Mouse (Mus musculus): ENCODE measurements around the gene Prcd. TPM values are rescaled to one million over a fixed set of nuclear protein-coding genes. Genes with fewer than 3 reads are reported as not detected.

The Prcd gene
- polyA plus RNA-seq (2015; fragmentation: Nextera tagmentation; extraction: Ambion mirVana): 0.56 and 0.72 TPM in 2 replicates

GRCm38 (mm10) chr11:116653234-116653633 is at the start of gene Prcd:
Gene Prcd, plus strand, starts transcription at chr11:116653534.

DNA sequence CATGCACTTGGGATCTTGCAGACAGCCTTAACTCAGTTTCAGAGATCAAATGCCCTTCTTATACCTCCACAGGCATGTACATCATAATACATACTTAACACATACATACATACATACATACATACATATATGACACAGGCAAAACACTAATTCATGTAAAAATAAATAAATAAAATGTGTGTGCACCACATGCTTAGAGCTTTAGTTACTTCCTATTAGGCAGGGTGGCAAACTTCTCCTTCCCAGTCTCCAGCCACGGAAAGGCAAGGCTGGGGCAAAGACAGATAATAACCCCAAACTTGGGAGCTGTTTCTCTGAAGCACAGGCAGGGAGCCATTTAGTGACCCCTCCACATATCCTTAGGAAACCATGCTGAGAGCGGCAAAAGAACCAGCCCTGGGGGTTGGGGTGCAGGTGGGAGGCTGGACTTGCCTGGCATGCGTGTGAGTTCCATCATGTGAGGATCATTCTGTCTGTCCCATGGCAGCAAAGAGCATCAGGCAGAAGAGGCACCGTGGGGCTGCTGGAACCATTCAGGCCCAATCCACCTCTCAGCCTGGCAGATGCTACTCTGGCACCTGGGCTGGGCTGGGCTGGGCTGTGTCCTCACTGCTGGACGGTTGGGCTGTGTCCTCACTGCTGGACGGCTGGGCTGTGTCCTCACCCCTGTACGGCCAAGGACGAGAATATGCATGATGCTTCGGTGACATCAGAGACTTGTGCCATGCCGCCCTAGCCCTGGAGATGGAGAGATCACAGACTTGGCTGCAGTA is 26.8 kb upstream of the Prcd start, which contains the start of gene Rhbdf2:
Gene Rhbdf2, minus strand, starts transcription at position 721 of the 773 bp plus-strand sequence.

DNA sequence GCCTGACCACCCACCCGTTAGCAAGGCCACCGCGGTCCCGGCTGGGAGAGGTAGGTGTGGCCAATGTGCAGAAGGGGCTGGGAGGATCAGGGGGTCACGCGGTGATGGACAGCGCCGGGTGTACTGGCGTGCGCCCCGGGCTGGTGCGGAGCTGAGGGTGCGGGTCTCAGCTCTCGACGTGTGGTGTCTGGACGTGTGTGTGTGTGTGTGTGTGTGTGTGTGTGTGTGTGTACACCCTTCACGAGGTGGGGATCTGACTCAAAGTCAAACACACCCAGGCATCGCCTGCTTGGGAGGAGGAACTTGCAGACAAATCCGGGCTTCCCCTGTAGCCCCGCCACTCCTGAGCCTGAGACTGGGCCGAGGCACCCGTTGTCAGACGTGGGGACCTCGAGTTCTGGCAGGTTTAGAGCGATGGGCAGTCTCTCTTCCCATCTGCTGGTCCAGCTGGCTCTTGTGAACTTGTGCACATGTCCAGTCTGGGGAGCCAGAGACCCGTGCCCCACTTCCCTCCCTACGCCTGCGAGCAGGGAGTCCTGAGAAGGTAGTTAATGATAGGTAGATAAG is 1.0 kb downstream of the Prcd start, which contains the start of gene Cygb:
Gene Cygb, minus strand, starts transcription at position 59 of the 567 bp plus-strand sequence.

Other genes with a start within 250 kb of the Prcd start
- 2.4 and 3.9 TPM in 2 replicates for gene Rnf157, start 240.5 kb upstream of the Prcd start, polyA plus RNA-seq (2015; fragmentation: Nextera tagmentation; extraction: Ambion mirVana)
- 55.6 and 56.2 TPM in 2 replicates for gene Ubald2, start 219.4 kb upstream of the Prcd start, polyA plus RNA-seq (2015; fragmentation: Nextera tagmentation; extraction: Ambion mirVana)
- gene Qrich2, start 187.3 kb upstream of the Prcd start, polyA plus RNA-seq (2015; fragmentation: Nextera tagmentation; extraction: Ambion mirVana): 0.05 TPM in 1 of 2 replicates, not detected in the other
- 58.5 and 67.8 TPM in 2 replicates for gene Prpsap1, start 159.3 kb upstream of the Prcd start, polyA plus RNA-seq (2015; fragmentation: Nextera tagmentation; extraction: Ambion mirVana)
- gene Sphk1, start 122.6 kb upstream of the Prcd start, polyA plus RNA-seq (2015; fragmentation: Nextera tagmentation; extraction: Ambion mirVana): 90.3 and 93.6 TPM in 2 replicates
- 26.9 and 34.7 TPM in 2 replicates for gene Ube2o, start 72.1 kb upstream of the Prcd start, polyA plus RNA-seq (2015; fragmentation: Nextera tagmentation; extraction: Ambion mirVana)
- gene Aanat, start 67.1 kb upstream of the Prcd start, polyA plus RNA-seq (2015; fragmentation: Nextera tagmentation; extraction: Ambion mirVana): 0.11 and 0.18 TPM in 2 replicates
- gene Rhbdf2, start 26.5 kb upstream of the Prcd start, polyA plus RNA-seq (2015; fragmentation: Nextera tagmentation; extraction: Ambion mirVana): 7.3 and 10.1 TPM in 2 replicates
- gene Cygb, start 779 bp downstream of the Prcd start, polyA plus RNA-seq (2015; fragmentation: Nextera tagmentation; extraction: Ambion mirVana): 5.5 and 7.3 TPM in 2 replicates
- not detected in 2 replicates for gene St6galnac1, start 122.0 kb downstream of the Prcd start, polyA plus RNA-seq (2015; fragmentation: Nextera tagmentation; extraction: Ambion mirVana)
- gene Mxra7, start 174.5 kb downstream of the Prcd start, polyA plus RNA-seq (2015; fragmentation: Nextera tagmentation; extraction: Ambion mirVana): 8.9 and 12.7 TPM in 2 replicates
- 45.9 and 46.3 TPM in 2 replicates for gene Mettl23, start 189.7 kb downstream of the Prcd start, polyA plus RNA-seq (2015; fragmentation: Nextera tagmentation; extraction: Ambion mirVana)
- gene Jmjd6, start 189.9 kb downstream of the Prcd start, polyA plus RNA-seq (2015; fragmentation: Nextera tagmentation; extraction: Ambion mirVana): 28.6 and 29.2 TPM in 2 replicates
- 19.3 and 20.5 TPM in 2 replicates for gene Mfsd11, start 198.9 kb downstream of the Prcd start, polyA plus RNA-seq (2015; fragmentation: Nextera tagmentation; extraction: Ambion mirVana)
- gene Srsf2, start 199.6 kb downstream of the Prcd start, polyA plus RNA-seq (2015; fragmentation: Nextera tagmentation; extraction: Ambion mirVana): 583 and 603 TPM in 2 replicates

All from spleen, postnatal 0 days (tissue).